ENCODE assay signal across 8 mouse cellular contexts in genomic region chr16:93917712-93918678, GRCm38 (mm10). TPM values are rescaled to one million over a fixed set of nuclear protein-coding genes. Genes with fewer than 3 reads are reported as not detected.
DNase-seq lines count a peak whose midpoint lies in the region; ATAC-seq and TF ChIP-seq lines count a peak whose summit lies in the region.

No protein-coding gene starts in this region.

- peaks cover 12% of the 10 kb centered on the region for H3K27me3 ChIP-seq in E14TG2a.4 (ENCODE audit: insufficient read depth, low read length)
- H3K27me3 ChIP-seq in forebrain, embryonic 13.5 days: no peaks in the 10 kb centered on the region
- no peaks in the 10 kb centered on the region for H3K27me3 ChIP-seq in neural tube, embryonic 15.5 days (replicated peaks)

- intact Hi-C loops in heart, postnatal 10 days (cut with DNase I): loop anchor here (1.0 kb wide), 1 partner anchor 58 kb away; no protein-coding TSS in a partner anchor

- ATAC-seq in forebrain, embryonic 13.5 days: peak; percentile 72; the same call in 1 of the 2 replicates
- peak; percentile 76; the same call in 1 of the 2 replicates for ATAC-seq in neural tube, embryonic 15.5 days (ENCODE audit: low FRiP score)

- 47% methylated on average over 18 of the region's 22 CpGs for WGBS in forebrain, embryonic 13.5 days
- WGBS in large intestine, adult 2 months: 12% methylated on average over 22 of the region's 22 CpGs
- WGBS in neural tube, embryonic 15.5 days: 41% methylated on average over 22 of the region's 22 CpGs

- H3K4me1 ChIP-seq in E14TG2a.4 (replicated peaks; ENCODE audit: low read depth, low read length): peaks cover 59% of the 10 kb centered on the region
- H3K4me1 ChIP-seq in forebrain, embryonic 13.5 days: 0 out of 2 replicates have a peak, but pooled peaks cover 3% of the 10 kb centered on the region
- peaks cover 4% of the 10 kb centered on the region for H3K4me1 ChIP-seq in neural tube, embryonic 15.5 days

- peak overlapping the region; percentile 42 for H3K4me2 ChIP-seq in forebrain, embryonic 13.5 days
- peak overlapping the region; percentile 49 for H3K4me2 ChIP-seq in neural tube, embryonic 15.5 days

- peak; percentile 85 for DNase-seq in c-Kit-positive CD71-positive TER-119-positive erythroid progenitor cells, embryonic 14.5 days (ENCODE audit: low spot score)
- DNase-seq in heart, postnatal 10 days: peak; percentile 81 to 90
- DNase-seq in large intestine, adult 2 months (ENCODE audit: low read depth, low spot score): peak; percentile 87
- peak; percentile 78 to 85 for DNase-seq in lung, adult 18-20 months
- DNase-seq in testis, postnatal 14 days (ENCODE audit: low spot score): peak; percentile 83

- no peaks in the 10 kb centered on the region for H3K9me3 ChIP-seq in E14TG2a.4 (ENCODE audit: low read length)
- H3K9me3 ChIP-seq in forebrain, embryonic 13.5 days (replicated peaks): no peaks in the 10 kb centered on the region
- H3K9me3 ChIP-seq in neural tube, embryonic 15.5 days (replicated peaks): no peaks in the 10 kb centered on the region

- TF ChIP-seq CTCF in E14TG2a.4 (conservative IDR thresholded peaks at IDR 0.05; ENCODE audit: low read length): peak; percentile 60

- H3K9ac ChIP-seq in forebrain, embryonic 13.5 days: no peak overlapping the region
- no peak overlapping the region for H3K9ac ChIP-seq in neural tube, embryonic 15.5 days (replicated peaks)

- H3K4me3 ChIP-seq in E14TG2a.4 (replicated peaks; ENCODE audit: low read length): no peak overlapping the region
- H3K4me3 ChIP-seq in forebrain, embryonic 13.5 days: peak overlapping the region; percentile 10; the same call in 1 of the 2 replicates
- no peak overlapping the region for H3K4me3 ChIP-seq in neural tube, embryonic 15.5 days (replicated peaks)

- H3K36me3 ChIP-seq in E14TG2a.4 (ENCODE audit: insufficient read depth, low read length): no peaks in the 10 kb centered on the region
- H3K36me3 ChIP-seq in forebrain, embryonic 13.5 days (ENCODE audit: poor library complexity, severe bottlenecking): no peaks in the 10 kb centered on the region
- H3K36me3 ChIP-seq in neural tube, embryonic 15.5 days: no peaks in the 10 kb centered on the region

- no peak overlapping the region for H3K27ac ChIP-seq in forebrain, embryonic 13.5 days
- no peak overlapping the region for H3K27ac ChIP-seq in neural tube, embryonic 15.5 days (replicated peaks)

RNA-seq across cellular contexts. Expression of gene Chaf1b, which starts 34.3 kb away (rescaled TPM):
- 70.0 and 74.4 TPM in 2 replicates for polyA plus RNA-seq in forebrain, embryonic 13.5 days (2015; fragmentation: Nextera tagmentation; extraction: Ambion mirVana)
- 1 to 10 TPM; 7.8 to 8.1 TPM for total RNA-seq in heart, postnatal 10 days (2021)
- 10.2 and 12.9 TPM in 2 replicates for polyA plus RNA-seq in large intestine, adult 2 months (2012; rRNA removed)
- polyA plus RNA-seq in neural tube, embryonic 15.5 days (2015; fragmentation: Nextera tagmentation; extraction: Ambion mirVana): 13.2 and 26.7 TPM in 2 replicates
